Mouse (Mus musculus): Measurements from ENCODE around the gene Cib2.

DNA sequence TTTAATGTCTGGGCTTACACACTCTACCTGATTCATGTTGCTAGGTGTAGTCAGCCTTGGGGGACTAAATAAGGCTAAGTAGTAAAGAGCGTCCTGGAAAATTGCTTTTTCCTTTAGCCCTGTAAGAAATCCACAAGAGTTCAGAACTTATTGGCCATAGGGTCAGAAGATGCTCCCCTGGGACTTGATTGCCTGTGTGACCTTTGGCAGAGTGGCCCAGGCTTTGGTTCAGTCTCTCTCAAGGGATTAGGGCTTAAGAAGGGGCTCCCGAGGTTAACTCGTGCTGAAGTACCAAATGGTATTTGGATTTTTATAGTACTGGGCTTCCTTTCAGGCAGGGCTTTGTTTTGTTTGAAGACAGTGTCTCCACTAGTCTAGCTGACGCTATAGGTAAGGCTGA lies 27.8 kb upstream of the Cib2 start:
- TF ChIP-seq CTCF (IDR thresholded peaks at IDR 0.05; ENCODE audit: low read depth) (no peak), EP300 (IDR thresholded peaks at IDR 0.05; ENCODE audit: low read depth) (no peak)
